Mouse (Mus musculus): Measurements from ENCODE around the gene Rbm8a2. TPM values are rescaled to one million over a fixed set of nuclear protein-coding genes. Genes with fewer than 3 reads are reported as not detected.
"Not testable (repeated sequence)": the region's sequence is repeated elsewhere in the genome, so short reads cannot be mapped to it uniquely, and the experiment has no call there.

The Rbm8a2 gene
- 0.73 and 1.1 TPM in 2 replicates for polyA plus RNA-seq (2016; fragmentation: Nextera tagmentation; extraction: Ambion mirVana)

DNA sequence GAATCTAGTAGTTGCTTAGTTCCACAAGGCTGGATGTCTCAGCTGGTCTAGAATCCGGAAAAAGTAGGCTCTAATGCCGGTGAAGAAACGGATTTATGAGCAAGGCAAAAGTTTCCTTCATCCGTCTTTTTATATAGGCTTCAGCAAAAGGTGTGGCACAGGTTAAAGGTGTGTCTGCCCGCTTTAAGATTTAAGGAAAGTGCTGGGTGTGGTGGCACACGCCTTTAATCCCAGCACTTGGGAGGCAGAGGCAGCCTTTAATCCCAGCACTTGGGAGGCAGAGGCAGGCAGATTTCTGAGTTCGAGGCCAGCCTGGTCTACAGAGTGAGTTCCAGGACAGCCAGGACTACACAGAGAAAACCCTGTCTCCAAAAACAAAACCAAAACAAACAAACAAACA lies at the start of gene Rbm8a2:
Gene Rbm8a2 (minus strand): TSS at position 101 of the 400 bp plus-strand sequence.
- not testable (repeated sequence) for H3K4me1 ChIP-seq (replicated peaks); H3K27me3 ChIP-seq; H3K9me3 ChIP-seq; H3K4me3 ChIP-seq (replicated peaks); H3K9ac ChIP-seq (replicated peaks); H3K4me2 ChIP-seq; H3K27ac ChIP-seq; ATAC-seq (ENCODE audit: insufficient number of reproducible peaks, insufficient read depth, low FRiP score, low TSS enrichment, low read depth); H3K36me3 ChIP-seq
- WGBS, result 94% methylated on average over 7 of the region's 7 CpGs

DNA sequence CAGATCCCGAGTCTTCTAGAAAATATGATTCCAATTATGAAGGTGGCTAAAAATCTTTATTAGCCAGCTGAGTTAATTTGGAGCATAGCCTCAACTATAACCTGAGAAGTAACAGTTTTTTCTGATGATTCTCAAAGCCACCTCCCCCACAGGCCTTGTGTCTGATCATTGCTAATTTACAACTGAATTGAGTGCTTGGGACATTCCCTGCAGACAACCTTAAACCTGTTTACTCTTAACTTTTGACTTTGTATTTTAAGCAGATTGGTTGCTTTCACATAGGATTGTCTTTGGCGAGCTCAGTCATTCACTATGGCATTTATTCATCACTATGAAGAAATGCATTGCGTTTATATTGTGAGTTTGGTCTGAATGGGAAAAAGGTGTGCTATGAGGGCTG lies 49.5 kb upstream of the Rbm8a2 start:
- no peak for ATAC-seq (ENCODE audit: insufficient number of reproducible peaks, insufficient read depth, low FRiP score, low TSS enrichment, low read depth)
- H3K27me3 ChIP-seq, result no peaks in the 10 kb centered on the region
- H3K4me3 ChIP-seq (replicated peaks), result no peak overlapping the region
- 50% methylated on average over 3 of the region's 3 CpGs for WGBS
- no peaks in the 10 kb centered on the region for H3K4me1 ChIP-seq (replicated peaks)
- H3K27ac ChIP-seq, result no peak overlapping the region
- H3K36me3 ChIP-seq, result no peaks in the 10 kb centered on the region
- H3K9ac ChIP-seq (replicated peaks), result no peak overlapping the region
- no peak overlapping the region for H3K4me2 ChIP-seq
- no peaks in the 10 kb centered on the region for H3K9me3 ChIP-seq

DNA sequence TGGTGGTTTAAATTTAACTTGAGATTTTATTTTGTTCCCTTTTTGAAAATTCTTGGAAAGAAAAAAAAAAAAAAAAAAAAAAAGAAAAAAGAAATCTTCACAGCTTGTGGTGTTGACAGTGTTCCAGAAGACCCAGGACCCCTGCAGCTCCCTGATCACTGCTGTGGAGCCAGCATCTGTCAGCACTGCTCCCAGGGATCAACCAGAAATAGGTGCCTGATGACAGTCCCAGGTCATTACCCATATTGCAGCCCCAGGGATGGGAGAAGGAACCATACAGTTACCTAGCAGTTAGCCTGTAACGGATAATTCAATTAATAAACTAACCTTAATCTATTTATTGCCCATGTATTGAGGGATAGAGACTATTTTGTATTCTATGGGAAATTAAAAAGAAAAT lies 45.6 kb upstream of the Rbm8a2 start:
- H3K27me3 ChIP-seq, result no peaks in the 10 kb centered on the region

DNA sequence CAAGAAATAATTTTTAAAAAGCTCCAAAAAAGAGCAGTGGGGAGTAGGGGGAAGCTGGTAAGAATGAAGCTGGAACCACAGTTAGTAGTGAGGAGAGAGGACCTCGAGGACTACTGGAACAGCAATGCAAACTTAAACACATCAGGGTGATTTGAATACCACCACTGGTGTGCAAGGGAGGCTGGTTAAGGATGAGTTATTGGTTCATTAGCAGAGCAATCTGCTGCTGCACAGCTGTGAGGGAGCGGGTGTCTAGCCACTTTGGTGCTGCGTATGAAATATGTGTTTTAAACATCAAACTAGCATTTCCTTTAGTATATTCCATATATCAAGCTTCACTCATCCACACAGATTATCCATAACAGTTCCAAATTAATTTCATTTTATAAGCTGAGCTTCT lies 39.6 kb upstream of the Rbm8a2 start:
- Histone ChIP-seq H3K9ac (replicated peaks) (no peak overlapping the region), H3K27me3 (no peaks in the 10 kb centered on the region), H3K27ac (no peak overlapping the region), H3K4me1 (replicated peaks) (no peaks in the 10 kb centered on the region; the same call in 1 of the 2 replicates), H3K36me3 (no peaks in the 10 kb centered on the region), H3K9me3 (no peaks in the 10 kb centered on the region), H3K4me3 (replicated peaks) (no peak overlapping the region), H3K4me2 (no peak overlapping the region)
- no peak for ATAC-seq (ENCODE audit: insufficient number of reproducible peaks, insufficient read depth, low FRiP score, low TSS enrichment, low read depth)
- WGBS, result 90% methylated on average over 3 of the region's 3 CpGs

More for the DNA sequence above, 45.6 kb upstream of the Rbm8a2 start:
- no peak overlapping the region for H3K4me2 ChIP-seq
- H3K4me1 ChIP-seq (replicated peaks), result no peaks in the 10 kb centered on the region
- no peak overlapping the region for H3K9ac ChIP-seq (replicated peaks)
- no peak overlapping the region for H3K4me3 ChIP-seq (replicated peaks)
- H3K36me3 ChIP-seq, result no peaks in the 10 kb centered on the region
- WGBS, result 40% methylated on average over 1 of the region's 1 CpGs
- H3K27ac ChIP-seq, result no peak overlapping the region
- H3K9me3 ChIP-seq, result no peaks in the 10 kb centered on the region
- ATAC-seq (ENCODE audit: insufficient number of reproducible peaks, insufficient read depth, low FRiP score, low TSS enrichment, low read depth), result no peak

DNA sequence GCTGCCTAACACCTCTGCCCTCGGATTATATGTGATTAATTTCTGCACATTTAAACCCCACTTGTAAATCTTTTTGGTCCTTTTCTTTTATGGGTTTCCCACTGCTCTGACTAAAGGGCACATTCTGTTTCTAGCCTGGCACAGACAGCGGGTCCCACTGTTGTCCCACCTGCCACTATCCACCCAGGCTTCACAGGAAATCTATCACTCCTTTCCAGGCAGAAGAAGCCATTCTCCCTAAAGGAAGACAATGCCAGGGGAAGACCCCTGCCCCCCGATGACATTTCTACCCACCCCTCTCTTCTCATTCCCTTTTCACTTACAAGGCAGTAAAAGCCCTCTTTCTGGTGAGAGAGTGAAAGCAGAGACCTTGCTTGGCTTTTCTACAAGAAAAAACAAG lies 37.2 kb upstream of the Rbm8a2 start:
- Histone ChIP-seq H3K36me3 (no peaks in the 10 kb centered on the region), H3K4me3 (replicated peaks) (no peak overlapping the region), H3K27me3 (no peaks in the 10 kb centered on the region), H3K4me2 (no peak overlapping the region), H3K9me3 (no peaks in the 10 kb centered on the region), H3K9ac (replicated peaks) (no peak overlapping the region), H3K4me1 (replicated peaks) (no peaks in the 10 kb centered on the region; the same call in 1 of the 2 replicates), H3K27ac (no peak overlapping the region)
- 45% methylated on average over 3 of the region's 3 CpGs for WGBS
- ATAC-seq (ENCODE audit: insufficient number of reproducible peaks, insufficient read depth, low FRiP score, low TSS enrichment, low read depth), result peak; percentile 52; the same call in 1 of the 2 replicates

DNA sequence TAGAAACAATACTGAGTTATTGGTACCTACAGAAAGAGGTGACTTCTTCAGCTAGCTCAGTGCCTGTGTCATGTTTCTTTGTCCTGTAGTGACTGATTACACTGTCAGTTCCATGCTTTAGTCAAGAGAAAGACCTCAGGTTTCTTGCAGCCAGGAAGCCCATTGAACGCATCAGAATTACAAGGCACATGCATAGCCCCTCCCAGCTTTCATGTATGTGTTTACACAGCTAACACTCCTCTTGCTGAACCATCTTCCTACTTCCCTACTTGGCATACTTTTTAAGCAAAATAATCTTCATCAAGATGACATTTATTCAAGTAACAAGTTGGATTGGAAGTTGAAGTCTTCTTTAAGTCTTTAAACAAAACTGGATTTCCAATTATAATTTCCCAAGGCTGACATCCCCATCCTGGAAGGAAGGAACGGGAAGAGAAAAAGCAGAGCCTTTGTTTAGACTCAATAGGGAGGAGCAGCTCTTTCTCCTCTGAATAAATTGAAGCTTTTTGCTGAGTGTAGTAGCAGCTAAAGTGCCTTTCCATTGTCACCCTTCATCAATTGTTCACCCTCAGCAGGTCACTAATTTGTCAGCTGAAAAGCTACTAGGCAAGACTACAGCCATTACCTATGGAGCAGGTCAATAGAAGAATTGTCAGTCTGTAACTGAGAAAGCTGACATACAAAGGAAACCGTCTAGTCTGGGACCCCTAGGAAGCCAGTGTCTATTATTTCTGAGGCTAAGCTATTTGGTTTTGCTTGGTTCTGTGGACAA lies 34.8 kb upstream of the Rbm8a2 start:
- no peaks in the 10 kb centered on the region; the same call in 1 of the 2 replicates for H3K4me1 ChIP-seq (replicated peaks)
- H3K36me3 ChIP-seq, result no peaks in the 10 kb centered on the region
- no peak overlapping the region for H3K4me3 ChIP-seq (replicated peaks)
- no peaks in the 10 kb centered on the region for H3K9me3 ChIP-seq
- WGBS, result 69% methylated on average over 3 of the region's 3 CpGs
- no peak overlapping the region for H3K4me2 ChIP-seq
- no peak for ATAC-seq (ENCODE audit: insufficient number of reproducible peaks, insufficient read depth, low FRiP score, low TSS enrichment, low read depth)
- H3K27ac ChIP-seq, result no peak overlapping the region
- H3K27me3 ChIP-seq, result no peaks in the 10 kb centered on the region
- no peak overlapping the region for H3K9ac ChIP-seq (replicated peaks)

DNA sequence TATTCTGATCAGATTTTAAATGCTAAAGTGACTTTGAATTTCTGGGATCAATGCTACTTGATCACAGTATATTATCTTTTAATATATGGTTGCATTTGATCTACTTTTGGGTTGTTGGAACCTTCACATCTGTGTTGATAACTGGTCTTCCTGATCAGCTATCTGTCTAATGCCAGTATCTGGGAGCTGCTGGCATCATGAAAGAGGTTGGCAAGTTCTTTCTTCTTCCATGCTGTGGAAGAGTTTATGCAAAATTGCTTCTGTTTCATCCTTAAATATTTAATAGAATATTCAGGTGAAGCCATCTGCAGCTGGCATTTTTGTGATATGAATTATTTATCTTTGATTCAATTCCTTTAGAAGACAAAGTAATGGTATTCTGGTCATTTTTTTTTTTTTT lies 32.6 kb upstream of the Rbm8a2 start:
- no peaks in the 10 kb centered on the region for H3K36me3 ChIP-seq
- ATAC-seq (ENCODE audit: insufficient number of reproducible peaks, insufficient read depth, low FRiP score, low TSS enrichment, low read depth), result no peak
- no peaks in the 10 kb centered on the region for H3K9me3 ChIP-seq
- H3K4me1 ChIP-seq (replicated peaks), result no peaks in the 10 kb centered on the region; the same call in 1 of the 2 replicates
- H3K27me3 ChIP-seq, result no peaks in the 10 kb centered on the region
- H3K27ac ChIP-seq, result no peak overlapping the region
- no peak overlapping the region for H3K9ac ChIP-seq (replicated peaks)
- no peak overlapping the region for H3K4me3 ChIP-seq (replicated peaks)
- no peak overlapping the region for H3K4me2 ChIP-seq

DNA sequence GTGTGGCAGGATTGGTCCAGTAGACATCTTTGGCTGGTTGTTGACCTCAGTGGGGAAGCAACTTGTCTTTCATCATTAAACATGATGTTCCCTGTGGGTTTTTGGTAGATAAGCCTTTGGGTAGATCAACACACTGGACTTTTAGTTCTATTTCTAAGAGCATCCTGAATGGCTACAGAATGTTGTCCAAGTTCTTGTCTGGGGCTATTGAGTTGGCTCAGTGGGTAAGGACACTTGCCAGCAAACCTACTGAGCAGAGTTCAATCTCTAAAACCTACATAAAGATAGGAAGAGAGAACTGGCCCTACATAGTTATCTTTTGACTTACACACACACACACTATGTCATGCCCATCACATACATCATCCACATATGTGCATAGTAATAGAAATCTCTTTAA lies 32.2 kb upstream of the Rbm8a2 start:
- H3K4me3 ChIP-seq (replicated peaks), result no peak overlapping the region
- H3K9ac ChIP-seq (replicated peaks), result no peak overlapping the region
- H3K4me1 ChIP-seq (replicated peaks), result no peaks in the 10 kb centered on the region
- no peaks in the 10 kb centered on the region for H3K27me3 ChIP-seq
- H3K36me3 ChIP-seq, result no peaks in the 10 kb centered on the region
- no peak overlapping the region for H3K4me2 ChIP-seq
- no peaks in the 10 kb centered on the region for H3K9me3 ChIP-seq
- no peak overlapping the region for H3K27ac ChIP-seq
- ATAC-seq (ENCODE audit: insufficient number of reproducible peaks, insufficient read depth, low FRiP score, low TSS enrichment, low read depth), result no peak

DNA sequence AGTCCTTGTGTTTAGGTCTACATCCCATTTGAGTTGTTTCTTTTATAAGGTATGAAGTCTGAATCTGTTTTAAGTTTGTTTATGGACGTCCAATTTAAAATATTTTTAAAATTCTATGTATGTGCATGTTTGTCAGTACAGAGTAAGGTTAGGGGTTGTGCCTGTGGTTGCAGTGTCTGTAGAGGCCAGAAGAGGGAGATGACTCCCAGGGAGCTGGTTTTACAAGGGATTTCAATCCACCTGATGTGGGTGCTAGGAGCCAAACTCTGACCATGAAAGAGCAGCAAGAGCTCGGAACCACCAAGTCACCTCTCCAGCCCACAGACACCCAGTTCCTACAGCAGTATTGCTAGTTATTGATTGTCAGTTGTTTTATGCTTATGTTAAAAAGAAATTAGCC lies 29.5 kb upstream of the Rbm8a2 start:
- Histone ChIP-seq H3K9ac (replicated peaks) (no peak overlapping the region), H3K9me3 (no peaks in the 10 kb centered on the region), H3K36me3 (no peaks in the 10 kb centered on the region), H3K4me3 (replicated peaks) (no peak overlapping the region), H3K4me1 (replicated peaks) (no peaks in the 10 kb centered on the region), H3K27me3 (no peaks in the 10 kb centered on the region), H3K4me2 (no peak overlapping the region), H3K27ac (no peak overlapping the region)
- ATAC-seq (ENCODE audit: insufficient number of reproducible peaks, insufficient read depth, low FRiP score, low TSS enrichment, low read depth), result no peak
- 76% methylated on average over 2 of the region's 2 CpGs for WGBS

DNA sequence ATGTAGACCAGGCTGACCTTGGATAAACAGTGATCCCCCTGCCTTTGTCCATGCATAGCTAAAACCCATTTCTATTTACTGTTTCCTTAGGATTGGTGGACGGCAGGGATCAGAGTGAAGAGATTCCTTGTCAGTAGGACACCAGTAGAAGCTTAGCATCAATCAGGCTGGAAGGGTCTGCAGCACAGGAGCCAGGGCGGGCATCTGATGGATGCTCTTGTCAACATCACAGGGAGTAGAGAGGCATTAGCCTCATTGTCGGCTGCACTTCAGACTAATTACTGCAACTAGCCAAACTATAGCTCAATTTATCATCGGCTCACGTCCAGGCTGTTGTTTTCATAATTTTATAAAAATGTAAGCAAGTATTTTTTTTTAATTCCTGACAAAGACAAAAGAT lies 21.7 kb upstream of the Rbm8a2 start:
- Histone ChIP-seq H3K4me1 (replicated peaks) (no peaks in the 10 kb centered on the region), H3K4me2 (no peak overlapping the region), H3K9me3 (no peaks in the 10 kb centered on the region), H3K27ac (no peak overlapping the region), H3K9ac (replicated peaks) (no peak overlapping the region), H3K4me3 (replicated peaks) (no peak overlapping the region), H3K36me3 (no peaks in the 10 kb centered on the region), H3K27me3 (no peaks in the 10 kb centered on the region)
- ATAC-seq (ENCODE audit: insufficient number of reproducible peaks, insufficient read depth, low FRiP score, low TSS enrichment, low read depth), result no peak
- WGBS, result 52% methylated on average over 5 of the region's 5 CpGs

DNA sequence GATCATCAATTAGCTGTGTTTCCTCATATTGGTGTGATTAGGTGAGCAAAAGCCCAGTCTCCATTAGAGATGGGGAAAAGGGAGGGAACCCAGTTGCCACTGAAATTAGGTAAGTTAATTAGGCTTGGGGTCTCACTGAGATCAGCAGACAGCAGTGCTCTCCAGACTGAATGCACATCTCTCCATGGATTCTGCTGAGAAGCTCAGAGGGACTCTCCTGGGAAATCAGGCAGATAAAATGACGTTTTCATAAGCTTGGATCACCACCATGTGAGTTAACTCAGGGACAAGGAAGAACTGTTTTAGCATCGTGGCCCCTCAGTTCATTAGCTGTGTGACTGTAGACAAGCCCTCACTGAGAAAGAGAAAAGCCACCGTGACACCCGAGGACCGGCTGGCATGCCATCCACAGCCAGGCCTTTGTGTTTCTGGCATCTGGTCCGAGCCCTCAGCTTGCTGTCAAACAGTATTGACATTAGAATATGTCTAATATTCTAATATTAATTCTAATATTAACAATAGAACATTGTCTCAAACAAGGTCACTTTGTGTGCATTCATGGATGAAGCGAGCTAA lies 18.2 kb upstream of the Rbm8a2 start:
- ATAC-seq (ENCODE audit: insufficient number of reproducible peaks, insufficient read depth, low FRiP score, low TSS enrichment, low read depth), result no peak

DNA sequence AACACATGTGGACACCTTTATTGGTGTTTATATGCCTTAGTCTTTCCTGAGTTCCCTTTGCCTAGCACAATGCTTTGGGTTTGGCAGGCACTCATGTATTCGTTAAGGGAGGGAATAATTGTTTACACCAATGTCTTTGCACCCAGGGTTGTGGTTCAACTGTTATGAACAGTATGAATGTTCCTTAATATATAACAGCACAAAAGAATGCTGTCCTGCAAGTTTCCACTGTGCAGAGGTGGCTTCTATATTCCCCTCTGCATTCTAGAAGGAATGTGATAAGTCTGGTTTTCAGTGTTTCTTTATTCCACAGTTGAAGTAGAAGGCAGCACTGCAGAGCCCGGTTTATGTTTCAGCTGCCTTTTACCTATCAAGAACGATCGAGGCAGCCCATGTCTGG lies 10.0 kb upstream of the Rbm8a2 start:
- Histone ChIP-seq H3K4me2 (no peak overlapping the region), H3K4me3 (replicated peaks) (no peak overlapping the region), H3K9me3 (no peaks in the 10 kb centered on the region), H3K27ac (no peak overlapping the region), H3K4me1 (replicated peaks) (no peaks in the 10 kb centered on the region), H3K9ac (replicated peaks) (no peak overlapping the region), H3K27me3 (no peaks in the 10 kb centered on the region), H3K36me3 (no peaks in the 10 kb centered on the region)
- no peak for ATAC-seq (ENCODE audit: insufficient number of reproducible peaks, insufficient read depth, low FRiP score, low TSS enrichment, low read depth)
- WGBS, result 83% methylated on average over 4 of the region's 4 CpGs

More for the DNA sequence above, 18.2 kb upstream of the Rbm8a2 start:
- Histone ChIP-seq H3K9ac (replicated peaks) (no peak overlapping the region), H3K4me2 (no peak overlapping the region), H3K9me3 (no peaks in the 10 kb centered on the region), H3K4me1 (replicated peaks) (no peaks in the 10 kb centered on the region), H3K4me3 (replicated peaks) (no peak overlapping the region), H3K36me3 (no peaks in the 10 kb centered on the region), H3K27ac (no peak overlapping the region), H3K27me3 (no peaks in the 10 kb centered on the region)
- WGBS, result 79% methylated on average over 7 of the region's 7 CpGs
